ENCODE assay signal across 13 mouse cellular contexts in the genomic region with DNA sequence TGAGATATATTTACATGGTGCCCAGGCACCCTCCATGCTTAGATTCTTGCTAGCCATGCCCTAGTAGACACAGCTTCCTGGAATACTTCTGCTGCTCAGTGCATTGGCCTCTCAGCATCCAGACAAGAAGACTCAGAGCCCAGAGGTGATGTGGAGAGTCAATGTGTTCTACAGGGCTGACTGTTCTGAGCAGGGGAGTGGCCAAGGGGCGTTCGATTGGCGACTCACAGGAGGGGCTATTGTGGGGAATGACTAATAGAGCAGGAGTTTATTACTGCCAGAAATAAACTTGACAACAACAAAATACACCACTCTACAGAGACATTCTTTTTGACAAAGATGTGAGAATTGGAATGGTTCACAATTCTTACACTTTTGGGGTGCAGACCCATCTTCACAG.
"Had no signal": no experiment of that assay in that cellular context is flagged by ENCODE, and none has a peak within 500 bp of the region (broad histone marks: within the 10 kb centered on the region; RNA-seq: fewer than 3 reads in every experiment).

No protein-coding gene starts in this region.

- DNase-seq: gastrocnemius, adult 2 months; gastrocnemius, postnatal 10 days; gastrocnemius, postnatal 25 days; heart, adult 2 months; heart, postnatal 10 days; heart, postnatal 4 days; kidney, adult 2 months; kidney, adult 9 months; kidney, postnatal 14 days; kidney, postnatal 36 days; layer of hippocampus, adult 9-11 months; layer of hippocampus, postnatal 36 days; left cerebral cortex, postnatal 4 days had no signal
